Mouse (Mus musculus) MEL (cell line): ENCODE results near the gene Pard3. TPM values are rescaled to one million over a fixed set of nuclear protein-coding genes. Genes with fewer than 3 reads are reported as not detected.

ENCODE experiments used
- DNase-seq: peaks from one replicate; pipeline ENCODE4 v3.0.0; 2011; ENCODE audit warnings: low read depth, low spot score
- H3K27ac ChIP-seq: 2 replicates; pipeline ENCODE4 v1.5.1; 2012; ENCODE audit warnings: low read depth, mild to moderate bottlenecking, control low read depth, low read length, moderate library complexity; ENCODE audit not compliant: control insufficient read depth
- H3K27me3 ChIP-seq, 2 experiments: fragments of 150-350 bp in 1 of 2; sonication (generic) in 1 of 2; 2 replicates each; pipeline ENCODE4 v1.6.1; 2012; ENCODE audit warnings: low read length in 2 of 2, mild to moderate bottlenecking in 2 of 2, improper control_type of control experiment in 1 of 2, moderate library complexity in 1 of 2; ENCODE audit not compliant: insufficient read depth in 2 of 2, control insufficient read depth in 1 of 2
- H3K36me3 ChIP-seq, 2 experiments: 2 replicates each; pipeline ENCODE4 v1.6.1; 2012 to 2014; ENCODE audit warnings: low read length in 2 of 2, improper control_type of control experiment in 1 of 2, inconsistent platforms in 1 of 2, mild to moderate bottlenecking in 1 of 2; ENCODE audit not compliant: insufficient read depth in 2 of 2, control insufficient read depth in 1 of 2
- H3K4me1 ChIP-seq, 2 experiments: fragments of 150-350 bp in 1 of 2; sonication (generic) in 1 of 2; 2 replicates each; pipeline ENCODE4 v1.6.1; 2012; ENCODE audit warnings: low read length in 2 of 2, improper control_type of control experiment in 1 of 2, mild to moderate bottlenecking in 1 of 2; ENCODE audit not compliant: insufficient read depth in 2 of 2, control insufficient read depth in 1 of 2
- H3K4me3 ChIP-seq, 2 experiments: fragments of 150-350 bp in 1 of 2; sonication (generic) in 1 of 2; 2 replicates each; pipeline ENCODE4 v1.5.1; 2012; ENCODE audit warnings: low read depth in 2 of 2, low read length in 2 of 2, mild to moderate bottlenecking in 2 of 2, moderate library complexity in 2 of 2, control low read depth in 1 of 2, improper control_type of control experiment in 1 of 2; ENCODE audit not compliant: control insufficient read depth in 1 of 2, insufficient read depth in 1 of 2
- H3K79me2 ChIP-seq: 2 replicates; pipeline ENCODE4 v1.6.1; 2012; ENCODE audit warnings: mild to moderate bottlenecking, low read length, moderate library complexity; ENCODE audit not compliant: control insufficient read depth, poor library complexity, insufficient read depth
- H3K9ac ChIP-seq: 2 replicates; pipeline ENCODE4 v1.6.1; 2012; ENCODE audit warnings: low read depth, mild to moderate bottlenecking, control low read depth, low read length, moderate library complexity; ENCODE audit not compliant: control insufficient read depth, poor library complexity, severe bottlenecking
- H3K9me3 ChIP-seq: fragments of 150-350 bp; sonication (generic); replicated peaks from 2 replicates; pipeline ENCODE4 v1.6.1; 2012; ENCODE audit warnings: mild to moderate bottlenecking, low read length, improper control_type of control experiment, moderate library complexity; ENCODE audit not compliant: insufficient read depth
- CHD1 ChIP-seq: IDR thresholded peaks from 2 replicates; pipeline ENCODE4 v1.6.1; 2012; ENCODE audit warnings: low read depth, mild to moderate bottlenecking, inconsistent platforms, low read length, improper control_type of control experiment
- CHD2 ChIP-seq: IDR thresholded peaks from 2 replicates; pipeline ENCODE4 v1.6.1; 2011; ENCODE audit warnings: low read length, improper control_type of control experiment
- CTCF ChIP-seq, 3 experiments: IDR thresholded peaks in 2 of 3; conservative IDR thresholded peaks in 1 of 3; 2 replicates each; pipeline ENCODE4 v1.5.1; 2011 to 2012; ENCODE audit warnings: low read length in 3 of 3, low read depth in 2 of 3, mild to moderate bottlenecking in 2 of 3, improper control_type of control experiment in 1 of 3, inconsistent platforms in 1 of 3, mixed read lengths in 1 of 3, moderate library complexity in 1 of 3; ENCODE audit not compliant: control insufficient read depth in 1 of 3, insufficient read depth in 1 of 3, poor library complexity in 1 of 3, severe bottlenecking in 1 of 3
- E2F4 ChIP-seq: IDR thresholded peaks from 2 replicates; pipeline ENCODE4 v1.6.1; 2011; ENCODE audit warnings: low read depth, low read length, improper control_type of control experiment, borderline replicate concordance
- ELF1 ChIP-seq: IDR thresholded peaks from 2 replicates; pipeline ENCODE4 v1.6.1; 2014; ENCODE audit warnings: low read depth, mild to moderate bottlenecking, inconsistent platforms, low read length, improper control_type of control experiment, moderate library complexity
- EP300 ChIP-seq, 2 experiments: IDR thresholded peaks; 2 replicates each; pipeline ENCODE4 v1.6.1; 2011; ENCODE audit warnings: improper control_type of control experiment in 2 of 2, low read length in 2 of 2, low read depth in 1 of 2, mild to moderate bottlenecking in 1 of 2
- ETS1 ChIP-seq: IDR thresholded peaks from 2 replicates; pipeline ENCODE4 v1.6.1; 2012; ENCODE audit warnings: low read depth, mild to moderate bottlenecking, inconsistent platforms, low read length, improper control_type of control experiment, moderate library complexity
- GATA1 ChIP-seq: IDR thresholded peaks from 2 replicates; pipeline ENCODE4 v1.6.1; 2011; ENCODE audit warnings: low read depth, low read length, improper control_type of control experiment
- JUND ChIP-seq: IDR thresholded peaks from 2 replicates; pipeline ENCODE4 v1.6.1; 2011; ENCODE audit warnings: low read depth, mild to moderate bottlenecking, improper control_type of control experiment, low read length
- MAFK ChIP-seq: IDR thresholded peaks from 2 replicates; pipeline ENCODE4 v1.6.1; 2011; ENCODE audit warnings: low read depth, mild to moderate bottlenecking, low read length, improper control_type of control experiment, borderline replicate concordance
- MAZ ChIP-seq: IDR thresholded peaks from 2 replicates; pipeline ENCODE4 v1.6.1; 2012; ENCODE audit warnings: low read depth, mild to moderate bottlenecking, inconsistent platforms, low read length, improper control_type of control experiment
- MXI1 ChIP-seq: IDR thresholded peaks from 2 replicates; pipeline ENCODE4 v1.6.1; 2011; ENCODE audit warnings: mild to moderate bottlenecking, low read depth, low read length, improper control_type of control experiment
- MYB ChIP-seq: IDR thresholded peaks from 2 replicates; pipeline ENCODE4 v1.6.1; 2011; ENCODE audit warnings: mild to moderate bottlenecking, low read depth, low read length, improper control_type of control experiment
- MYC ChIP-seq: IDR thresholded peaks from 2 replicates; pipeline ENCODE4 v1.6.1; 2011; ENCODE audit warnings: low read depth, mild to moderate bottlenecking, low read length, improper control_type of control experiment, moderate library complexity
- NELFE ChIP-seq: IDR thresholded peaks from 2 replicates; pipeline ENCODE4 v1.6.1; 2011; ENCODE audit warnings: low read depth, low read length, improper control_type of control experiment
- POLR2A ChIP-seq, 2 experiments: IDR thresholded peaks; 2 replicates each; pipeline ENCODE4 v1.6.1; 2011 to 2012; ENCODE audit warnings: low read length in 2 of 2, mild to moderate bottlenecking in 2 of 2, control low read depth in 1 of 2, improper control_type of control experiment in 1 of 2, low read depth in 1 of 2, moderate library complexity in 1 of 2; ENCODE audit not compliant: control insufficient read depth in 1 of 2, insufficient read depth in 1 of 2, poor library complexity in 1 of 2
- RCOR1 ChIP-seq: IDR thresholded peaks from 2 replicates; pipeline ENCODE4 v1.6.1; 2012; ENCODE audit warnings: low read depth, mild to moderate bottlenecking, inconsistent platforms, low read length, improper control_type of control experiment
- SIN3A ChIP-seq: IDR thresholded peaks from 2 replicates; pipeline ENCODE4 v1.6.1; 2012; ENCODE audit warnings: low read length, improper control_type of control experiment, inconsistent platforms
- TBP ChIP-seq: IDR thresholded peaks from 2 replicates; pipeline ENCODE4 v1.8.0; 2011; ENCODE audit warnings: low read depth, low read length, improper control_type of control experiment
- TCF12 ChIP-seq: IDR thresholded peaks from 2 replicates; pipeline ENCODE4 v1.6.1; 2014; ENCODE audit warnings: low read depth, mild to moderate bottlenecking, inconsistent platforms, low read length, improper control_type of control experiment, moderate library complexity
- USF1 ChIP-seq: IDR thresholded peaks from 2 replicates; pipeline ENCODE4 v1.6.1; 2014; ENCODE audit warnings: low read depth, mild to moderate bottlenecking, inconsistent platforms, low read length, improper control_type of control experiment, moderate library complexity
- ZKSCAN1 ChIP-seq: IDR thresholded peaks from 2 replicates; pipeline ENCODE4 v1.6.1; 2012; ENCODE audit warnings: low read depth, mild to moderate bottlenecking, inconsistent platforms, low read length, improper control_type of control experiment, moderate library complexity
- ZMIZ1 ChIP-seq: IDR thresholded peaks from 2 replicates; pipeline ENCODE4 v1.6.1; 2012; ENCODE audit warnings: low read depth, mild to moderate bottlenecking, inconsistent platforms, low read length, improper control_type of control experiment, moderate library complexity
- ZNF384 ChIP-seq: IDR thresholded peaks from 2 replicates; pipeline ENCODE4 v1.6.1; 2012; ENCODE audit warnings: low read depth, mild to moderate bottlenecking, inconsistent platforms, low read length, improper control_type of control experiment
- polyA plus RNA-seq, 2 experiments: library from polyadenylated mRNA; stranded (reverse) in 1 of 2; unstranded in 1 of 2; fragments of >175 nt in 1 of 2; fragments of >200 nt in 1 of 2; gene quantifications; 2 replicates each; pipeline versions ENCODE4 v1.2.1 to v1.2.4; 2012; ENCODE audit warnings: low replicate concordance in 2 of 2, low read depth in 1 of 2; ENCODE audit not compliant: insufficient read length in 2 of 2, insufficient read depth in 1 of 2, missing spikeins in 1 of 2
- total RNA-seq: library from RNA; depleted of rRNA; stranded (reverse); fragments of 300-350 nt; gene quantifications from 2 replicates; pipeline ENCODE4 v1.2.3, GENCODE M21; 2012

The Pard3 gene
- total and polyA plus RNA-seq, 3 experiments = not detected

- no peaks in the 10 kb centered on the region for H3K9me3 ChIP-seq
- TF ChIP-seq ZMIZ1 (no peak), E2F4 (no peak), MYC (no peak), MAZ (no peak), MYB (no peak), RCOR1 (no peak), POLR2A (IDR thresholded peaks at IDR 0.05; ENCODE audit: control insufficient read depth in 1 of 2, insufficient read depth in 1 of 2, low read depth in 1 of 2, low read length in 2 of 2, poor library complexity in 1 of 2) (no peak), CHD1 (no peak), SIN3A (no peak), ZKSCAN1 (no peak), NELFE (no peak), TCF12 (no peak), JUND (no peak), ETS1 (no peak), MAFK (no peak), EP300 (IDR thresholded peaks at IDR 0.05; ENCODE audit: low read depth in 1 of 2, low read length in 2 of 2) (no peak)
- H3K9ac ChIP-seq = no peak overlapping the region
- H3K27me3 ChIP-seq = no peaks in the 10 kb centered on the region
- no peak overlapping the region for H3K4me3 ChIP-seq
- no peaks in the 10 kb centered on the region for H3K4me1 ChIP-seq
- H3K79me2 ChIP-seq = no peaks in the 10 kb centered on the region
- no peak for DNase-seq
- no peaks in the 10 kb centered on the region for H3K36me3 ChIP-seq
- H3K27ac ChIP-seq = no peak overlapping the region
Measured at GRCm38 (mm10) chr8:127500206-127500605, 436.5 kb downstream of the Pard3 start.

GRCm38 (mm10) chr8:127501756-127502155 is 438.1 kb downstream of the Pard3 start:
- Histone ChIP-seq H3K9ac (no peak overlapping the region), H3K27me3 (no peaks in the 10 kb centered on the region), H3K36me3 (no peaks in the 10 kb centered on the region), H3K27ac (no peak overlapping the region), H3K79me2 (no peaks in the 10 kb centered on the region), H3K9me3 (no peaks in the 10 kb centered on the region), H3K4me3 (no peak overlapping the region), H3K4me1 (no peaks in the 10 kb centered on the region)
- DNase-seq = no peak
- TF ChIP-seq GATA1 (no peak), CTCF (IDR thresholded peaks at IDR 0.05 in 2 of 3, conservative IDR thresholded peaks at IDR 0.05 in 1 of 3; ENCODE audit: control insufficient read depth in 1 of 3, insufficient read depth in 1 of 3, low read depth in 2 of 3, low read length in 3 of 3, poor library complexity in 1 of 3, severe bottlenecking in 1 of 3) (no peak), ZNF384 (no peak), EP300 (IDR thresholded peaks at IDR 0.05; ENCODE audit: low read depth in 1 of 2, low read length in 2 of 2) (no peak), MAFK (no peak), ZMIZ1 (no peak), TBP (no peak), ELF1 (no peak), TCF12 (no peak), USF1 (no peak), MXI1 (no peak), CHD2 (no peak), MAZ (no peak)
